Mouse (Mus musculus): ENCODE results near the gene Hspa1l. TPM values are rescaled to one million over a fixed set of nuclear protein-coding genes. Genes with fewer than 3 reads are reported as not detected.

Hspa1l gene
- polyA plus RNA-seq, 2 experiments = 0.02 to 0.25 TPM

- peak overlapping the region; percentile 23 for H3K27ac ChIP-seq
- H3K4me1 ChIP-seq (replicated peaks; ENCODE audit: control insufficient read depth in 2 of 2, insufficient read depth in 2 of 2, low read length in 1 of 2) = peaks cover 17 to 30% of the 10 kb centered on the region in 2 experiments
- WGBS (ENCODE audit: insufficient replicate concordance) = 5% methylated on average over 17 of the region's 17 CpGs
Measured at GRCm38 (mm10) chr17:35021163-35021808, 48.8 kb downstream of the Hspa1l start.

GRCm38 (mm10) chr17:35021842-35022477, 49.5 kb downstream of the Hspa1l start:
- Histone ChIP-seq H3K4me1 (replicated peaks; ENCODE audit: control insufficient read depth in 2 of 2, insufficient read depth in 2 of 2, low read length in 1 of 2) (peaks cover 17 to 30% of the 10 kb centered on the region in 2 experiments), H3K36me3 (replicated peaks; ENCODE audit: control insufficient read depth, insufficient read depth, low read depth) (no peaks in the 10 kb centered on the region), H3K4me3 (ENCODE audit: insufficient read depth in 1 of 2, low read depth in 2 of 2, low read length in 2 of 2) (no peak overlapping the region; a peak in 1 of 4 replicates), H3K4me2 (ENCODE audit: low read depth) (peak overlapping the region; percentile 55), H3K9me3 (ENCODE audit: control insufficient read depth, low read length) (no peaks in the 10 kb centered on the region), H3K27me3 (ENCODE audit: control insufficient read depth, insufficient read depth, low read length) (no peaks in the 10 kb centered on the region), H3K27ac (peak overlapping the region; percentile 23), H3K9ac (replicated peaks) (no peak overlapping the region)
- ATAC-seq (ENCODE audit: insufficient read depth) (peak; percentile 90), DNase-seq (ENCODE audit: low read depth in 3 of 3, low spot score in 3 of 3) (peak; percentile 64 to 78 (median 72))
- WGBS (ENCODE audit: insufficient replicate concordance) = 5% methylated on average over 6 of the region's 6 CpGs
- TF ChIP-seq CTCF (IDR thresholded peaks at IDR 0.05; ENCODE audit: low read depth) (no peak; the same call in 1 of the 2 replicates), EP300 (IDR thresholded peaks at IDR 0.05; ENCODE audit: low read depth) (peak; percentile 89)

More at GRCm38 (mm10) chr17:35021163-35021808, 48.8 kb downstream of the Hspa1l start:
- no peaks in the 10 kb centered on the region for H3K27me3 ChIP-seq (ENCODE audit: control insufficient read depth, insufficient read depth, low read length)
- no peaks in the 10 kb centered on the region; the same call in 1 of the 2 replicates for H3K36me3 ChIP-seq (replicated peaks; ENCODE audit: control insufficient read depth, insufficient read depth, low read depth)
- ATAC-seq (ENCODE audit: insufficient read depth) (peak; percentile 21; the same call in 1 of the 2 replicates), DNase-seq (ENCODE audit: low read depth in 3 of 3, low spot score in 3 of 3) (peak; percentile 54 to 71 (median 60))
- no peak overlapping the region for H3K9ac ChIP-seq (replicated peaks)
- peak overlapping the region; percentile 55 for H3K4me2 ChIP-seq (ENCODE audit: low read depth)
- H3K9me3 ChIP-seq (ENCODE audit: control insufficient read depth, low read length) = no peaks in the 10 kb centered on the region
- H3K4me3 ChIP-seq (ENCODE audit: insufficient read depth in 1 of 2, low read depth in 2 of 2, low read length in 2 of 2) = peak overlapping the region in 1 of 2 experiments; percentile 16; a peak in 2 of 4 replicates
- TF ChIP-seq CTCF (IDR thresholded peaks at IDR 0.05; ENCODE audit: low read depth) (peak; percentile 100), EP300 (IDR thresholded peaks at IDR 0.05; ENCODE audit: low read depth) (no peak)

GRCm38 (mm10) chr17:35022541-35023060, 50.1 kb downstream of the Hspa1l start:
- Histone ChIP-seq H3K9ac (replicated peaks) (no peak overlapping the region), H3K4me3 (ENCODE audit: insufficient read depth in 1 of 2, low read depth in 2 of 2, low read length in 2 of 2) (no peak overlapping the region), H3K9me3 (ENCODE audit: control insufficient read depth, low read length) (no peaks in the 10 kb centered on the region), H3K4me2 (ENCODE audit: low read depth) (no peak overlapping the region), H3K27ac (no peak overlapping the region), H3K4me1 (replicated peaks; ENCODE audit: control insufficient read depth in 2 of 2, insufficient read depth in 2 of 2, low read length in 1 of 2) (peaks cover 17 to 31% of the 10 kb centered on the region in 2 experiments), H3K36me3 (replicated peaks; ENCODE audit: control insufficient read depth, insufficient read depth, low read depth) (no peaks in the 10 kb centered on the region), H3K27me3 (ENCODE audit: control insufficient read depth, insufficient read depth, low read length) (no peaks in the 10 kb centered on the region)
- ATAC-seq (ENCODE audit: insufficient read depth) (no peak), DNase-seq (ENCODE audit: low read depth in 3 of 3, low spot score in 3 of 3) (no peak)
- 64% methylated on average over 8 of the region's 8 CpGs for WGBS (ENCODE audit: insufficient replicate concordance)
- TF ChIP-seq CTCF (IDR thresholded peaks at IDR 0.05; ENCODE audit: low read depth) (no peak), EP300 (IDR thresholded peaks at IDR 0.05; ENCODE audit: low read depth) (no peak)

GRCm38 (mm10) chr17:35023221-35023620, 50.7 kb downstream of the Hspa1l start:
- 78% methylated on average over 5 of the region's 5 CpGs for WGBS (ENCODE audit: insufficient replicate concordance)
- H3K4me1 ChIP-seq (replicated peaks; ENCODE audit: control insufficient read depth in 2 of 2, insufficient read depth in 2 of 2, low read length in 1 of 2) = peaks cover 21 to 34% of the 10 kb centered on the region in 2 experiments
- no peak for DNase-seq (ENCODE audit: low read depth in 3 of 3, low spot score in 3 of 3)
- H3K36me3 ChIP-seq (replicated peaks; ENCODE audit: control insufficient read depth, insufficient read depth, low read depth) = no peaks in the 10 kb centered on the region
- no peak overlapping the region for H3K4me3 ChIP-seq (ENCODE audit: insufficient read depth in 1 of 2, low read depth in 2 of 2, low read length in 2 of 2)
- ATAC-seq (ENCODE audit: insufficient read depth) = no peak
- no peak overlapping the region for H3K9ac ChIP-seq (replicated peaks)
- H3K27ac ChIP-seq = no peak overlapping the region
- no peak for TF ChIP-seq EP300 (IDR thresholded peaks at IDR 0.05; ENCODE audit: low read depth)
- no peak for TF ChIP-seq CTCF (IDR thresholded peaks at IDR 0.05; ENCODE audit: low read depth)
- H3K4me2 ChIP-seq (ENCODE audit: low read depth) = no peak overlapping the region
- H3K27me3 ChIP-seq (ENCODE audit: control insufficient read depth, insufficient read depth, low read length) = no peaks in the 10 kb centered on the region
- no peaks in the 10 kb centered on the region for H3K9me3 ChIP-seq (ENCODE audit: control insufficient read depth, low read length)

GRCm38 (mm10) chr17:35023756-35024155, 51.3 kb downstream of the Hspa1l start:
- Histone ChIP-seq H3K9me3 (ENCODE audit: control insufficient read depth, low read length) (no peaks in the 10 kb centered on the region), H3K36me3 (replicated peaks; ENCODE audit: control insufficient read depth, insufficient read depth, low read depth) (no peaks in the 10 kb centered on the region), H3K27ac (no peak overlapping the region), H3K9ac (replicated peaks) (no peak overlapping the region), H3K27me3 (ENCODE audit: control insufficient read depth, insufficient read depth, low read length) (no peaks in the 10 kb centered on the region), H3K4me2 (ENCODE audit: low read depth) (no peak overlapping the region), H3K4me3 (ENCODE audit: insufficient read depth in 1 of 2, low read depth in 2 of 2, low read length in 2 of 2) (no peak overlapping the region), H3K4me1 (replicated peaks; ENCODE audit: control insufficient read depth in 2 of 2, insufficient read depth in 2 of 2, low read length in 1 of 2) (peaks cover 21 to 34% of the 10 kb centered on the region in 2 experiments)
- ATAC-seq (ENCODE audit: insufficient read depth) (no peak), DNase-seq (ENCODE audit: low read depth in 3 of 3, low spot score in 3 of 3) (no peak)
- 21% methylated on average over 4 of the region's 4 CpGs for WGBS (ENCODE audit: insufficient replicate concordance)
- TF ChIP-seq CTCF (IDR thresholded peaks at IDR 0.05; ENCODE audit: low read depth) (no peak), EP300 (IDR thresholded peaks at IDR 0.05; ENCODE audit: low read depth) (no peak)
